Mouse (Mus musculus) lung, embryonic 15.5 days (tissue): ENCODE measurements at regions not wholly inside any gene's neighbourhood (a gene's known extent, or its start where the extent isn't known, plus 50 kb on each side); places are given as distances from the start of the nearest gene placed in this dataset.
"Not testable (repeated sequence)": the region's sequence is repeated elsewhere in the genome, so short reads cannot be mapped to it uniquely, and the experiment has no call there.

Experiments
- ATAC-seq: fragments of 200-750 bp; cut with Nextera tagmentation; 2 replicates; pipeline ENCODE4 v1.8.0; 2017; ENCODE audit warnings: moderate number of reproducible peaks, borderline replicate concordance; ENCODE audit not compliant: low FRiP score, low TSS enrichment; ENCODE audit errors: extremely low read depth
- H3K27ac ChIP-seq: fragments of 300-500 bp; sonication (generic); 2 replicates; pipeline ENCODE4 v1.5.1; 2015; ENCODE audit warnings: moderate library complexity, mild to moderate bottlenecking, inconsistent platforms
- H3K27me3 ChIP-seq: fragments of 300-500 bp; sonication (generic); 2 replicates; pipeline ENCODE4 v1.6.1; 2015; ENCODE audit warnings: inconsistent platforms
- H3K36me3 ChIP-seq: fragments of 300-500 bp; sonication (generic); 2 replicates; pipeline ENCODE4 v1.6.1; 2015; ENCODE audit warnings: inconsistent platforms
- H3K4me1 ChIP-seq: fragments of 300-500 bp; sonication (generic); 2 replicates; pipeline ENCODE4 v1.6.1; 2015; ENCODE audit warnings: inconsistent platforms
- H3K4me2 ChIP-seq: fragments of 300-500 bp; sonication (generic); 2 replicates; pipeline ENCODE4 v1.6.1; 2015; ENCODE audit warnings: inconsistent platforms, mild to moderate bottlenecking, moderate library complexity
- H3K4me3 ChIP-seq: fragments of 300-500 bp; sonication (generic); 2 replicates; pipeline ENCODE4 v1.5.1; 2015; ENCODE audit warnings: mild to moderate bottlenecking, inconsistent platforms
- H3K9ac ChIP-seq: fragments of 300-500 bp; sonication (generic); 2 replicates; pipeline ENCODE4 v1.6.1; 2015; ENCODE audit warnings: inconsistent platforms
- H3K9me3 ChIP-seq: fragments of 300-500 bp; sonication (generic); 2 replicates; pipeline ENCODE4 v1.6.1; 2016; ENCODE audit warnings: inconsistent platforms
- WGBS: fragments of 180-500 bp; shearing (Covaris S2); methylation state at CpG from one replicate; pipeline ENCODE4 v1.1.7; 2015; 5-methylcytosine and 5-hydroxymethylcytosine counted together

DNA sequence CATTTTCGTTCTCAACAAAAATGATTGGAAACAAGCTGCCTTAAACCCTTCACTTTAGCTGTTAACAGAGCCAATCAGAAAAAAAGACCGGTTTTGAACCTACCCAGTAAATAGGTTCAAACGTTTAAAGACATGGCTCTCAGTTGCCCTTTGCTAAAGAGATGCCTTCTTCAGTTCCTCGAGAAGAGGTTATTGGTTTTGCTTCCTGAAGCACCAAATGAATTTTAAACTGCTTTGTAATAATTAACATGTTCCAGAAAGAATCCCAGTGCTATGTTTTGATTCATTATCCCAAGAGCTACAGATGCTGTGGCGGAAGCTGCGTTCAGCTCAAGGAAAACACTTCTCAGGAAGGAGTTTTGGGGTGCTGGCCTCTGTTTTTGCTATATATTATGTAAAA is 160.1 kb upstream of the G2e3 start:
- no peak overlapping the region for H3K4me3 ChIP-seq
- no peak overlapping the region for H3K27ac ChIP-seq
- ATAC-seq = no peak
- no peaks in the 10 kb centered on the region for H3K27me3 ChIP-seq
- no peak overlapping the region for H3K4me2 ChIP-seq
- no peaks in the 10 kb centered on the region for H3K9me3 ChIP-seq
- H3K36me3 ChIP-seq = no peaks in the 10 kb centered on the region
- WGBS = 70% methylated on average over 6 of the region's 6 CpGs
- no peak overlapping the region for H3K9ac ChIP-seq
- H3K4me1 ChIP-seq = no peaks in the 10 kb centered on the region

DNA sequence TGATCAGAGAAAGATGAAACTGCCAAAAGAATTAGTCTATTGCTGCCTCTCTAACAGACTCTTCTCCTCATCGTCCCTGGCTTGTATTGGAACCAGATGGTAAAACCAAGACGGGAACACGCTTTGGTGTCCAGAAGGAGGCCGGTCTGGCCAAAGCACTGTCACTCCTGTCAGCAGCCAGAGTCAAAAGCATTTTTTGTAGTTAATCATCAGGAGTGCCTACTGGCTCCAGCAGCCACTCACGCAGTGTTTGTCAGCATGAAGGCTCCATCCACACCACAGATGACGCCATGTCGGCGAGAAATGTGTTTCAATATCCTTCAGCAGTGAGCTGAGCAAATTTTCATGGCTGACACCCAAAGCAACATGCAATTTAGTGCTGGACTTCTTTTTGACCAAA is 162.1 kb upstream of the G2e3 start:
- Histone ChIP-seq H3K9ac (no peak overlapping the region), H3K9me3 (no peaks in the 10 kb centered on the region), H3K27me3 (no peaks in the 10 kb centered on the region), H3K4me3 (no peak overlapping the region), H3K4me1 (no peaks in the 10 kb centered on the region), H3K27ac (no peak overlapping the region), H3K36me3 (no peaks in the 10 kb centered on the region), H3K4me2 (no peak overlapping the region)
- WGBS = 68% methylated on average over 8 of the region's 8 CpGs
- no peak for ATAC-seq

DNA sequence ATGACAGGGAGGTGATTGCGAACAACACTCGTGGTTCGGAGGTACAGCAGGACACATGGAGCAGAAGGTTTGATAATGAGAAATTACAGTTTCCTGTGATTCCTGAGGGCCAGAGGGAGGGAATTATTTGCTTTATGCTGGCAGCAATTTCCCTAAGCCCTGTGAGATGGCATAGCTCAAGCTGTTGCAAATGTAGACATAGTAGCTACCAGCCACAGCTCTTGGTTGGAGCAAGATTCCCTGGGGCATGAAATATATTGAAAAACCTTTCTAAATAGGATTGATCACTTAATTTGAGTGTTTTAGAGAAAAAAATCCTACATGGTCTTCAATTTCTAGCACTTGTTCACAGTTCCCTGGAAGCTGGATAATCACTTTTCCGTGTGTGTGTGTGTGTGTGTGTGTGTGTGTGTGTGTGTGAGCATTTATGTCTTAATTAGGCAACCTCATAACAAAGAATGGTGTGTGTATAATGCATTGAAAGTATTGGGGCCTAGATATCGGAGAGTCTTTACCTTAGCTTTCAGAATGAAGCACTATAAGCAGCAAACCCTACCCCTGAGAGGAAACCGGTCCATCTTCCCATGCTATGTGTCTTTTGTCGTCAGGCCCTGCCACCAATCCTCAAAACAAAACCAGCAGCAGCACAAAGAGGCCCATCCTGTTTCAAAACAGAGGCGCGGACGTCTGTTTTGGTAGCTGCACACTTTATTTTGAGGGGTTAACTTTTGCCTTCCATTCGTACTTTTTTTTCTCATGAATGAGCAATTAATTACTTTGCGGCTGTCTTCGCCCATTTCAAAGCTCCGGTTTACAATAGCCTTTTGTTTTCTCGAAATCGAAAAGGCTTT is 172.7 kb upstream of the G2e3 start:
- Histone ChIP-seq H3K4me2 (no peak overlapping the region), H3K27me3 (no peaks in the 10 kb centered on the region), H3K9ac (no peak overlapping the region), H3K4me3 (no peak overlapping the region), H3K9me3 (no peaks in the 10 kb centered on the region), H3K4me1 (no peaks in the 10 kb centered on the region), H3K36me3 (no peaks in the 10 kb centered on the region), H3K27ac (no peak overlapping the region)
- 54% methylated on average over 16 of the region's 16 CpGs for WGBS
- no peak for ATAC-seq

DNA sequence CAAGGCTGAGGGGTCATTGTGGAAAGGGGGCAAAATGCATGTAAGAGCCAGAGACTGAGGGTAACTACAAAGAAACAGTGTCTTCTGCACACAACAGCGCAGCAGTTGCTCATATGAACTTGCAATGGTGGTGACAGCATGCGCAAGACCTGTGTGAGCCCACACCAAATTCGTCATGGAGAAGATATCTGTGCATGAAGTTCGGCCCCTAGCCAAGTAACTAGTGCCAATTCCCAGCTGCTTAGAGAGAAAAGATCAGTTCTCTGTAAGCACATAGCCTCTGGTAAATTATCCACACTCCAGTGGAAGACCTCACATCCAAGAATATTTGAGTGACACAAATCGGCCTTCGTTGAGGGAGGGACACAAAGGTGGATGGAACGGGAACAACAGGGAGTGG is 182.7 kb upstream of the G2e3 start:
- no peak overlapping the region for H3K4me2 ChIP-seq
- no peaks in the 10 kb centered on the region for H3K27me3 ChIP-seq
- H3K9ac ChIP-seq = no peak overlapping the region
- no peaks in the 10 kb centered on the region for H3K4me1 ChIP-seq
- ATAC-seq = no peak
- WGBS = 78% methylated on average over 7 of the region's 7 CpGs
- H3K36me3 ChIP-seq = no peaks in the 10 kb centered on the region
- H3K27ac ChIP-seq = no peak overlapping the region
- no peaks in the 10 kb centered on the region for H3K9me3 ChIP-seq
- H3K4me3 ChIP-seq = no peak overlapping the region

DNA sequence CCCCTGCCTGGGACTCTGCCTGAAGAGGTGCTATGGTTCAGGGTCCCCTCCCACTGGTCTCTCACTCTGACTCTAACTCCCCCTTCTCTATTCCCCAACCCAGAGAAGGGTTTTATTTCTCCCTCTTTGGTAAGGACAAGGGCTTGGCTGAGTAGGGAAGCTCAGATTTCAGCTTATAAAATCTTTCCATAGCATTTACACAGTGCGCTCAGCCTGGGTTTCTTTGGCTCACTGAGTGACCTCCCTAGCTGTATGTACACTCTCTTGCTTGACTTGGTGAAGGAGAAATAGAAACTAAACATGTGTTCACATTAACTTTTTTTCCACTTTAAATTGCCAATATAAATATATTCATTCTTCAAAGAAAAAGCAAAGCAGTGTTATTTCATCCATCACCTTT is 186.9 kb upstream of the G2e3 start:
- Histone ChIP-seq H3K36me3 (no peaks in the 10 kb centered on the region), H3K4me1 (no peaks in the 10 kb centered on the region), H3K27ac (0 out of 2 replicates have a peak overlapping the region, but pooled peaks have one; percentile 15), H3K9ac (no peak overlapping the region), H3K27me3 (no peaks in the 10 kb centered on the region), H3K4me3 (no peak overlapping the region), H3K4me2 (no peak overlapping the region), H3K9me3 (no peaks in the 10 kb centered on the region)
- peak; percentile 85 for ATAC-seq
- WGBS = 44% methylated on average over 1 of the region's 1 CpGs

DNA sequence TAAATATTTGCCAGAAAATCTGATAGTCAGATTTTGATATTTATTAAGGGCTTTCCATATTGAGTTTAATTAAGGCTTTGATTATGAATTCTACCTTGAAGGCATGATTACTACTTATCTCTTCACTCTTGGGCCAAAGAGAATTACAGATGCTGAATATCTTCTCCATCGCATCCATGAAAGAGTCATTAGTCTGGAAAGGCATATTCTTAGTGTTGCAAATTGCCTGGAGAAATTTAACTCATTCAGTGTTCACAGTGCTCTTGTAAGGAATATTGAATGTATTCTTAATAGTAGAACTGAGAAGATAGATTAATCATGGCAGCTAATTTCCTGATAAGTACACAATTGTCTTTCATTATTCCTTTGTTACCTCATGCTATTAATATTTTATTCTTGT is 187.7 kb upstream of the G2e3 start:
- WGBS = 89% methylated on average over 1 of the region's 1 CpGs
- Histone ChIP-seq H3K4me1 (no peaks in the 10 kb centered on the region), H3K4me2 (no peak overlapping the region), H3K27ac (no peak overlapping the region), H3K36me3 (no peaks in the 10 kb centered on the region), H3K4me3 (no peak overlapping the region), H3K27me3 (no peaks in the 10 kb centered on the region), H3K9me3 (no peaks in the 10 kb centered on the region), H3K9ac (no peak overlapping the region)
- no peak for ATAC-seq

DNA sequence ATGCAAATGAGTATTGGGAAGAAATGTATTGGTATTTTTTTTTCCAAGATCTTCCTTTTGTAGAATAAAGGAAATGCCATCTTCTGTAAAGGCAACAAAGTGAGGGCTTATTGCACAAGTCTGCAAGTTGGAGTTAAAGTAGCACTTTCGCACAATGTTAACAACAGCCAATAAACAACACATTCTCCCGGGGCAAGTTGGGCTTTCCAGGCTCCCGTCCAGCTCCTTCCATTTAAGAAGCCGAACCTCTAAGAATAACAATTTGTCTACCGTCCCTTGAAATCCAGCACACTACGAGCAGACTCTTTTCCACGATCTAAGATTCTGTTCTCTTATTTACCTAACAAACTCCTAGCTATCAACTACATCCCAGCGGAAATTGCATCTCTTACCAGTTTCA is 199.9 kb upstream of the G2e3 start:
- WGBS = 41% methylated on average over 8 of the region's 8 CpGs
- no peak; the same call in 1 of the 2 replicates for ATAC-seq

GRCm38 (mm10) chr12:51143840-51144239 is 204.0 kb upstream of the G2e3 start:
- no peaks in the 10 kb centered on the region for H3K9me3 ChIP-seq
- no peak overlapping the region for H3K4me3 ChIP-seq
- H3K9ac ChIP-seq = no peak overlapping the region
- no peaks in the 10 kb centered on the region for H3K36me3 ChIP-seq
- H3K4me2 ChIP-seq = no peak overlapping the region
- no peak for ATAC-seq
- H3K27ac ChIP-seq = no peak overlapping the region
- no peaks in the 10 kb centered on the region for H3K4me1 ChIP-seq
- no peaks in the 10 kb centered on the region for H3K27me3 ChIP-seq

More for the DNA sequence above, 199.9 kb upstream of the G2e3 start:
- Histone ChIP-seq H3K4me1 (no peaks in the 10 kb centered on the region), H3K9ac (no peak overlapping the region), H3K9me3 (no peaks in the 10 kb centered on the region), H3K27me3 (no peaks in the 10 kb centered on the region), H3K4me2 (peak overlapping the region; percentile 25; the same call in 1 of the 2 replicates), H3K27ac (no peak overlapping the region), H3K4me3 (no peak overlapping the region), H3K36me3 (no peaks in the 10 kb centered on the region)

DNA sequence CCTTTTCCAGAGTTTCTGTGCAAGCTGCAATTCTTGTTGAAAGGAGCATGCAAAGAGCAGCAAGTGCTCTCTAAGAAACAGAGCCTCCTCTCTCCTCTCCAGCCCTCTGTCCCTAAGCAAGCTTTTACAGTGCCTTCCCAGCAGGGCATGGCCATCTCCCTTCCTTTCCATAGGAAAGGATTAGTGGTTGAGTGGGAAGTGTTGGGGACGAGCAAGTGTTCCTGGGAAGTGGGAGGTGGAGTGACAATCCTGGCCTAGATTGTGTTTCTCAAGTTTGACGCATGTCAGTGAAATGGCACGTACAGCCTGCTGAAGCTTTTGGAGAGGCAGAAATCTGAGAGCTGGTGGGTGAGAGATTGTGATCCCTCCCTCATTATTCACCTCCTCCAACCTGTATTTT is 204.7 kb upstream of the G2e3 start:
- Histone ChIP-seq H3K4me2 (no peak overlapping the region), H3K9me3 (no peaks in the 10 kb centered on the region), H3K4me1 (no peaks in the 10 kb centered on the region), H3K9ac (no peak overlapping the region), H3K4me3 (no peak overlapping the region), H3K27ac (no peak overlapping the region), H3K36me3 (no peaks in the 10 kb centered on the region), H3K27me3 (no peaks in the 10 kb centered on the region)
- no peak for ATAC-seq
- 48% methylated on average over 3 of the region's 3 CpGs for WGBS

DNA sequence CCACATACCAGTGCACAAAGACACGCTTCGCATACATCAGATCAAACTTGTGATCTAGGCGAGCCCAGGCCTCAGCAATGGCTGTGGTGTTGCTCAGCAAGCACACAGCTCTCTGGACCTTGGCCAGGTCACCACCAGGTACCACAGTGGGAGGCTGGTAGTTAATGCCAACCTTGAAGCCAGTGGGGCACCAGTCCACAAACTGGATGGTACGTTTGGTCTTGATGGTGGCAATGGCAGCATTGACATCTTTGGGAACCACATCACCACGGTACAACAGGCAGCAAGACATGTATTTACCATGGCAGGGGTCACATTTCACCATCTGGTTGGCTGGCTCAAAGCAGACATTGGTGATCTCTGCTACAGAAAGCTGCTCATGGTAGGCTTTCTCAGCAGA is 214.2 kb upstream of the G2e3 start:
- H3K9me3 ChIP-seq, ATAC-seq, H3K36me3 ChIP-seq, H3K9ac ChIP-seq, H3K4me3 ChIP-seq, H3K4me2 ChIP-seq, H3K4me1 ChIP-seq, H3K27me3 ChIP-seq, H3K27ac ChIP-seq: not testable (repeated sequence)
- 91% methylated on average over 5 of the region's 5 CpGs for WGBS

DNA sequence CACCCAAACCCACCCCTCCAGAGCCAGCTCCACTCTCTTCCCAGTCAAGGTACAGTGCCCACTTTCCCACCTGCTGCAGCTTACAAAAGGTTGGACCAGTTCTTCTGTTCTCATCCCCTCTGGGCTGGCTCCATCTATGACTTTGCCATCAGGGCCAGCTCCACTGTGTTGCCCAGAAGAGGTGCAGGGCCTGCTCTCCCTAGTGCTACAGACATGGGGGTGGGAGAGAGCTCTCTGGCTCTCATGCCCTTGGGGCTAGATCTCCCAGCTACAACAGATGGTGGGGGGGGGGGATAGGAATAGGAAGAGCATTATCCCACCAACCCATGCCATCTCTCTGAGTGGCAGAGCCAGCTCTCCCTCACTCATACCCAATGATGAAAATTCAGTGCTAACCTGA is 219.6 kb upstream of the G2e3 start:
- H3K27ac ChIP-seq = no peak overlapping the region
- no peaks in the 10 kb centered on the region for H3K9me3 ChIP-seq
- no peak overlapping the region for H3K9ac ChIP-seq
- H3K27me3 ChIP-seq = no peaks in the 10 kb centered on the region
- no peak overlapping the region for H3K4me2 ChIP-seq
- ATAC-seq = no peak
- no peaks in the 10 kb centered on the region for H3K36me3 ChIP-seq
- H3K4me1 ChIP-seq = no peaks in the 10 kb centered on the region
- H3K4me3 ChIP-seq = no peak overlapping the region

DNA sequence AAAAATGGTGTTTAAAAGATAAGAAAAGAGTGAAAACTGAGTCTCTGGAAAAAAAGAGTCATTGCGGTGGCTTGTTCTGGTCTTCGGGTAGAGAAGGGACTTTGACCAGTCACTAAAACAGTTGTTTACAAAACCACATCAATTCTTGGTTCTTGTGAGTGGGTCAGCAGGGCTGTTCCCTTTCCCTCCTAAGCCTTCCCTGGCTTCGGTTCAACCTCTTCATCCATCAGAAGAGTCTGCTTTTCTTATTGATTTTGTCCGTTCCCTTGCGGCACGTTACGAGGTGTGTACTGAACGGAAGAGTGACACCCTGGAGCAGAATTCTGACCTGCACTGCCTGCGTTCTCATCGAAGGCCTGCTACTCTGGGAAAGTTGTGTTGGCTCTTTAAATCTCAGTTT is 229.1 kb upstream of the G2e3 start:
- Histone ChIP-seq H3K4me2 (no peak overlapping the region), H3K27me3 (no peaks in the 10 kb centered on the region), H3K36me3 (no peaks in the 10 kb centered on the region), H3K4me3 (no peak overlapping the region), H3K9ac (no peak overlapping the region), H3K9me3 (no peaks in the 10 kb centered on the region), H3K4me1 (no peaks in the 10 kb centered on the region), H3K27ac (no peak overlapping the region)
- no peak for ATAC-seq
- 87% methylated on average over 10 of the region's 10 CpGs for WGBS
